Mouse (Mus musculus) midbrain, postnatal 0 days (tissue): ENCODE results near the gene Tln1. TPM values are rescaled to one million over a fixed set of nuclear protein-coding genes. Genes with fewer than 3 reads are reported as not detected.
"Not testable (repeated sequence)": the region's sequence is repeated elsewhere in the genome, so short reads cannot be mapped to it uniquely, and the experiment has no call there.

Experiments
- ATAC-seq: fragments of 200-750 bp; cut with Nextera tagmentation; 2 replicates; pipeline ENCODE4 v1.8.0; 2017; ENCODE audit warnings: moderate number of reproducible peaks, mild to moderate bottlenecking, moderate TSS enrichment, moderate library complexity; ENCODE audit not compliant: low FRiP score
- DNase-seq: peaks from one replicate; pipeline ENCODE4 v3.0.0-alpha.2; 2015; ENCODE audit warnings: low spot score
- H3K27ac ChIP-seq: fragments of 300-500 bp; sonication (generic); 2 replicates; pipeline ENCODE4 v1.5.1; 2014; ENCODE audit warnings: low read depth, mild to moderate bottlenecking, low read length, mixed read lengths
- H3K27me3 ChIP-seq: fragments of 300-500 bp; sonication (generic); 2 replicates; pipeline ENCODE4 v1.6.1; 2014; ENCODE audit warnings: low read length, control low read depth, mixed read lengths; ENCODE audit not compliant: insufficient read depth
- H3K36me3 ChIP-seq: fragments of 300-500 bp; sonication (generic); 2 replicates; pipeline ENCODE4 v1.6.1; 2014; ENCODE audit warnings: low read length, control low read depth, mixed read lengths; ENCODE audit not compliant: insufficient read depth
- H3K4me1 ChIP-seq: fragments of 300-500 bp; sonication (generic); 2 replicates; pipeline ENCODE4 v1.6.1; 2014; ENCODE audit warnings: mild to moderate bottlenecking, control low read depth, antibody characterized with exemption, low read length, mixed read lengths; ENCODE audit not compliant: insufficient read depth
- H3K4me2 ChIP-seq: fragments of 300-500 bp; sonication (generic); 2 replicates; pipeline ENCODE4 v1.6.1; 2014; ENCODE audit warnings: low read depth, mild to moderate bottlenecking, low read length, mixed read lengths; ENCODE audit not compliant: poor library complexity, severe bottlenecking
- H3K4me3 ChIP-seq: fragments of 300-500 bp; sonication (generic); 2 replicates; pipeline ENCODE4 v1.5.1; 2014; ENCODE audit warnings: low read depth, mild to moderate bottlenecking, low read length, moderate library complexity
- H3K9ac ChIP-seq: fragments of 300-500 bp; sonication (generic); replicated peaks from 2 replicates; pipeline ENCODE4 v1.6.1; 2014; ENCODE audit warnings: mild to moderate bottlenecking, low read length, moderate library complexity, mixed read lengths; ENCODE audit not compliant: poor library complexity, severe bottlenecking
- H3K9me3 ChIP-seq: fragments of 300-500 bp; sonication (generic); 2 replicates; pipeline ENCODE4 v1.6.1; 2016; ENCODE audit warnings: low read length, control low read depth
- CTCF ChIP-seq: IDR thresholded peaks from 2 replicates; pipeline ENCODE4 v1.5.1; 2016; ENCODE audit warnings: antibody characterized with exemption, mild to moderate bottlenecking
- WGBS: fragments of 180-500 bp; shearing (Covaris S2); extraction: QIAGEN DNeasy Blood & Tissue Kit; methylation state at CpG from one replicate; pipeline ENCODE4 v1.1.7; 2014; 5-methylcytosine and 5-hydroxymethylcytosine counted together
- polyA plus RNA-seq: library from polyadenylated mRNA; unstranded; fragments of >200 nt; fragmentation: Nextera tagmentation; extraction: Ambion mirVana; gene quantifications from 2 replicates; pipeline ENCODE4 v1.2.1, GENCODE M21; 2015
- total RNA-seq: library from RNA; depleted of rRNA; stranded (reverse); fragments of >200 nt; gene quantifications from 2 replicates; pipeline ENCODE4 v1.2.3, GENCODE M21; 2014

The Tln1 gene
- total and polyA plus RNA-seq, 2 experiments from 2014 or later = 44.4 to 75.7 TPM

DNA sequence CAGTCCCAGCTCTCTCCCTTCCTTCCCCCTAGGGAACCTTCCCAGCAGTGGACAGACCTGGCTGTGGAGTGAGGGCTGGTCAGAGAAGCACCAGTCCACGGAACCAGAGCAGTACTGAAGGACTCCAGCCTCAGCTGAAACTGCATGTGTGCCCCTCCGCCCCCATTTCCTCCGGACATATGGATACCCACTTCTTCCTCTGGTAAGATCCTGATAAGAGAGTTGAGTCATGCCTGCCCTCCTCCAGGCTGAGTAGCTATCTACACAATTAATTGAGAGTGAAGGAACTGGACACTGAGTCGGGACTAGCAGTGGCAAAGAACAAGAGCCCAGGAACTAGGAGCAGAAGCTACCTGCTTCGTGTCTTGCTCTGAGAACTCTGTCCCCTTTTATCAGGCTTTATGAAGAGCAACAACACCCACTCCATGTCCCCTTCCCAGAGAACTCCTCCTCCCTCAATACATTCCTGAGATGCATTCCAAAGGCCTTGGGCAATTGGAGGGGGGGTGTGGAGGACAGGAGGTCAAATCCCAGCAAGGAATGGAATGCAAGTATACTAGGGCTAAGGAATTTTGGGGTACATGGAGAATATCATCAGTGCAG lies 4.4 kb downstream of the Tln1 start:
- Histone ChIP-seq H3K27me3 (no peaks in the 10 kb centered on the region), H3K4me2 (no peak overlapping the region), H3K4me1 (peaks cover 14% of the 10 kb centered on the region), H3K36me3 (peaks cover 34% of the 10 kb centered on the region), H3K27ac (no peak overlapping the region), H3K9ac (no peak overlapping the region), H3K9me3 (no peaks in the 10 kb centered on the region), H3K4me3 (no peak overlapping the region)
- no peak for DNase-seq
- no peak for TF ChIP-seq CTCF
- ATAC-seq = no peak
- whole genome bisulfite sequencing = 69% methylated on average over 5 of the region's 5 CpGs

DNA sequence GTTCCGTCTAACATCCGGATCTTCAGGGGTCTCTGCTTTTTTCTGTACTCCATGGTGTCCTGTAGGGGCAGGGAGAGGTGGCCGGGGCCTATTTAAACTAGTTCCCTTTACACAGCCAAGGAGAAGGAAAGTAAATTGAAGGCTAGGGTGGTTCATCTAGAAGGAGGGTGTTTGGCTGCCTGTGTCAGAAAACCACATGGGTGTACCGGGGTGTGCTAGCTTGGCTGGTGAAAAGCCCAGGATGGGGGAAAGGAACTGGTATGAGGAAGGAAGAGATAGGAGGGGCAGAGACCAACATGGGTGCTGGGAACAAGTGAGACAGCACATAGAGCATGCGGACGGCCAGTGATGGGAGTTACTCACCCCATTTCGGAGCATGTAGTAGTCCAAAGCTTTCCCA lies 6.6 kb downstream of the Tln1 start:
- DNase-seq (no peak), ATAC-seq (no peak)
- peaks cover 10% of the 10 kb centered on the region for H3K4me1 ChIP-seq
- H3K36me3 ChIP-seq = peaks cover 47% of the 10 kb centered on the region
- H3K4me2 ChIP-seq = no peak overlapping the region
- H3K27me3 ChIP-seq = no peaks in the 10 kb centered on the region
- H3K9ac ChIP-seq = no peak overlapping the region
- no peak overlapping the region for H3K4me3 ChIP-seq
- no peak overlapping the region for H3K27ac ChIP-seq
- no peaks in the 10 kb centered on the region for H3K9me3 ChIP-seq
- WGBS = over 99% methylated on average over 7 of the region's 7 CpGs
- TF ChIP-seq CTCF = no peak

DNA sequence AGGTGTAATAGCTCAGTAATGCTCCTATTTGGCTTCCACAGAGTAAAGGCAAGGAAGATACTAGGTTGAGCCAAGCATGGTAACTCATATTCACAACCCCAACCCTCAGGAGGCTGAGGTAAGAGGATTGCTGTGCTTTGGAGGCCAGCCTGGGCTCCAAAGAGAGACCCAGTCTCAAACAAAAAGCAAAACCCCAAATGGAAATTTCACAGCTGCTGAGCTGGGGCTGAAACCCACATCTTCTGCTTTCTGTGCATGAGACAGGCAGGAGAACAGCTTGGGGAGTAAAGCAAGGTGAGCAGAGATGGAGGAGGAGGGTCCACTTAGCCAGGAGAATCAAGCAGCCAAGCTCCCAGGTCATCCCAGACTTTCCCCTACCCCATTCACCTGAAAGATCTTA lies 8.6 kb downstream of the Tln1 start:
- Histone ChIP-seq H3K36me3 (peaks cover 67% of the 10 kb centered on the region), H3K27ac (no peak overlapping the region), H3K4me3 (no peak overlapping the region), H3K9me3 (no peaks in the 10 kb centered on the region), H3K9ac (no peak overlapping the region), H3K4me1 (peaks cover 3% of the 10 kb centered on the region; the same call in 1 of the 2 replicates), H3K4me2 (no peak overlapping the region), H3K27me3 (no peaks in the 10 kb centered on the region)
- no peak for TF ChIP-seq CTCF
- ATAC-seq = no peak
- no peak for DNase-seq

DNA sequence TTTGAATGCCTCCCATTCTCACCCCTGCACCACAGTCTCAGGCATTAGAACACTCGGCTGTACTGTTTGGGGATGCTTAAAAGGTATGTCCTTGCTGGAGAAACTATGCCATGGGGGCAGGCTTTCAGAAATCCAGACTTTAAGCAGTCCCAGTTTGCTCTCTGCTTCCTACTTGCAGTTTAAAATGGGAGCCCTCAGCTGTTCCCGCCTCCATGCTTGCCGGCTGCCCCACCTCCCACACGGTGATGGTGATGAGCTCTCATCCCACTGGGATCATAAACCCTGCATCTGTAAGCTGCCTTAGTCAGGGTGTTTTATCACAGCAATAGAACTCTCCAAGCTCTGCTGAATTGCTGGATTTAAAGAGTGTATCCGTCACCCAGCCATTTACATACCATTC lies 10.1 kb downstream of the Tln1 start:
- Histone ChIP-seq H3K9me3 (no peaks in the 10 kb centered on the region), H3K4me3 (no peak overlapping the region), H3K27ac (no peak overlapping the region), H3K9ac (no peak overlapping the region), H3K36me3 (peaks cover 82% of the 10 kb centered on the region), H3K27me3 (no peaks in the 10 kb centered on the region), H3K4me1 (no peaks in the 10 kb centered on the region), H3K4me2 (no peak overlapping the region)
- TF ChIP-seq CTCF = no peak
- 96% methylated on average over 5 of the region's 5 CpGs for WGBS
- ATAC-seq (no peak), DNase-seq (no peak)

DNA sequence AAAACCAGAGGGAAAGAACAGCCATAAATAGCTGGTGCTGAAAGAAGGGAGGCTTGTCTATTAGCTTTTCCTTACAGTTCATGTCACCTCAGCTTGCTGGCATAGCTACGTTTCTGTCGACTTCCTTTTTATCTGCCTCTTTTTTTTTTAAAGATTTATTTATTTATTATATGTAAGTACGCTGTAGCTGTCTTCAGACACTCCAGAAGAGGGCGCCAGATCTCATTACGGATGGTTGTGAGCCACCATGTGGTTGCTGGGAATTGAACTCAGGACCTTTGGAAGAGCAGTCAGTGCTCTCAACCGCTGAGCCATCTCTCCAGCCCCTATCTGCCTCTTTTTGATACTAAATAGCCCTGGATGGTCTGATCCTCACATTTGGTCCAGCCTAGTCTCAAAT lies 10.6 kb downstream of the Tln1 start:
- H3K27ac ChIP-seq, H3K4me2 ChIP-seq, ATAC-seq, H3K4me3 ChIP-seq, DNase-seq, H3K9me3 ChIP-seq, H3K4me1 ChIP-seq, H3K9ac ChIP-seq, H3K27me3 ChIP-seq: not testable (repeated sequence)
- H3K36me3 ChIP-seq = peaks cover 84% of the 10 kb centered on the region
- 88% methylated on average over 6 of the region's 6 CpGs for WGBS

DNA sequence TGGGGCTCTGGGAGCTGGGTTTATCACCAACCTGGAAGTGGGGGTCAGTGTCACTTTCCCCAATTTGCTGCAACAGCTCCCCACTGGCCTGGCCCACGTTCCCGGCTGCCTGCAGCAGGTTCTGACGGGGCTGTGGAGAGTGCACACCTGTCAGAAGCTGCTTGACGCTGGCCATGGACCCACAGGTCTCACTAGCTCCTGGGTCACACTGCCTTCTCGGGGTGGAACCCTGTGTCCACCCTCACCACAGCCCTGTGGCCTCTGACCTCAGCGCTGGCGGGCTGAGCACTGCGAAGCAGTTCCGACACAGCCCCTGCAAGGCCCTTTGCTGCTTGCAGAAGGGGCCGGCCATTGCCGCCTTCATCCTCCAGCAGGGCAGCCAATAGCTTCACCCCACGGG lies 13.4 kb downstream of the Tln1 start:
- TF ChIP-seq CTCF = no peak
- Histone ChIP-seq H3K9ac (no peak overlapping the region), H3K9me3 (no peaks in the 10 kb centered on the region), H3K27ac (no peak overlapping the region), H3K4me1 (no peaks in the 10 kb centered on the region), H3K36me3 (peaks cover 87% of the 10 kb centered on the region), H3K27me3 (no peaks in the 10 kb centered on the region), H3K4me2 (no peak overlapping the region), H3K4me3 (no peak overlapping the region)
- ATAC-seq (no peak), DNase-seq (no peak)
- 90% methylated on average over 12 of the region's 12 CpGs for WGBS
